Mouse (Mus musculus) forebrain, embryonic 10.5 days (tissue): ENCODE results near the gene Cops7b. TPM values are rescaled to one million over a fixed set of nuclear protein-coding genes. Genes with fewer than 3 reads are reported as not detected.

ENCODE experiments used
- DNase-seq: peaks from one replicate; pipeline ENCODE4 v3.0.0-alpha.2; 2017; ENCODE audit warnings: low spot score; ENCODE audit errors: extremely low spot score
- H3K27ac ChIP-seq: fragments of 300-500 bp; sonication (generic); 2 replicates; pipeline ENCODE4 v1.5.1; 2016; ENCODE audit warnings: mild to moderate bottlenecking
- H3K27me3 ChIP-seq: fragments of 300-500 bp; sonication (generic); 2 replicates; pipeline ENCODE4 v1.6.1; 2016; ENCODE audit warnings: mild to moderate bottlenecking; ENCODE audit not compliant: poor library complexity, severe bottlenecking
- H3K36me3 ChIP-seq: fragments of 300-500 bp; sonication (generic); replicated peaks from 2 replicates; pipeline ENCODE4 v1.6.1; 2016; ENCODE audit warnings: mild to moderate bottlenecking, moderate library complexity
- H3K4me1 ChIP-seq: fragments of 300-500 bp; sonication (generic); 2 replicates; pipeline ENCODE4 v1.6.1; 2016
- H3K4me3 ChIP-seq: fragments of 300-500 bp; sonication (generic); 2 replicates; pipeline ENCODE4 v1.5.1; 2016; ENCODE audit warnings: mild to moderate bottlenecking, moderate library complexity
- H3K9me3 ChIP-seq: fragments of 300-500 bp; sonication (generic); 2 replicates; pipeline ENCODE4 v1.6.1; 2016; ENCODE audit warnings: mild to moderate bottlenecking, moderate library complexity
- WGBS: fragments of 180-500 bp; shearing (Covaris S2); methylation state at CpG from one replicate; pipeline ENCODE4 v1.1.7; 2016; 5-methylcytosine and 5-hydroxymethylcytosine counted together
- polyA plus RNA-seq: library from polyadenylated mRNA; unstranded; fragments of >200 nt; fragmentation: Nextera tagmentation; extraction: Ambion mirVana; gene quantifications from 2 replicates; pipeline ENCODE4 v1.2.1, GENCODE M21; 2016

Cops7b gene
- polyA plus RNA-seq, 1 experiment from 2014 or later: 75.9 TPM

DNA sequence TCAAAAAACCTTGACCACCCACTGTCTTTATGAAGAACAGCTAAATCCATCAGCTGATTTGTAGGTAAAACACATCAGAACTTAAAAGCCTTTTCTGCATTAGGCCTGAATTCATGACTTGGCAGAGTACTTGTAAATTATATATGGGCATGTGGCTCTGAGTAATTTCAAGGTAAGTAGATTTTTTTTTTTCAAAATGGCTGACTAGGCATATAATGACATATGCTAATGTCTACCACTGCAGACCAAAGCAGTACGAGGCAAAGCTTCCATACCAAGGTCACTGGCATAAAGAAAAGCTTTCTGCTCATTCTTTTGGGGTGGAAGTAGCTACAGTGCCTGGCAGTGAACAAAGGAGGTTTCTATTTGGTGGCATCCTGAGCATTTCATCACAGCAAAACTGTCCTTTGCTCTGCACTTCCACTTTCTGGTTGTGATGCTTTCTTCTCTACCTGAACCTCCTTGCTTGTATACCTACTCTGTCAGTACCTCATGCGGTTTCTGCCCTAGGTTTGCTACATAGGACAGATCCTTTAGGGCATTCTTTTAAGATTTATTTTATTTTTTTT is 13.3 kb upstream of the Cops7b start:
- peaks cover 14% of the 10 kb centered on the region for H3K36me3 ChIP-seq
- 90% methylated on average over 2 of the region's 2 CpGs for WGBS
- no peaks in the 10 kb centered on the region for H3K4me1 ChIP-seq
- no peak overlapping the region for H3K4me3 ChIP-seq
- no peak overlapping the region for H3K27ac ChIP-seq
- no peak for DNase-seq
- H3K27me3 ChIP-seq: no peaks in the 10 kb centered on the region
- no peaks in the 10 kb centered on the region for H3K9me3 ChIP-seq

DNA sequence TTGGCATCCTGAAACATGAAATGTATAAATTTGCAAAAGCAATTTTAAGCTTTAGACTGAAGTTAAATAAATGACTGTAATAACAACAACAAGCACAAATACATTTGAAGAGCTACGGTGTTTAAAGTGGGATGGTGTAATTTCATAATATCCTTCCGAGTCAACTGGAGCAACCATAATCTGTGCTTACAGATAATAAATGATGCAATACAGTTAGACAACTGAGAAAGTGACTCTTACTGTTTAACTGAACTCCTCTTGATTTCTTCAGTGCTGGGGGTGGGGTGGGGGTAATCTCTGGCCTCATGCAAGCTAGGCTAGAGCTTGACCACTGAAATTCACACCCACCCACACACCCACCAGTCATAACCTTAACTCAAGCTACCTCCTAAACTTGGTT is 11.3 kb upstream of the Cops7b start:
- no peak for DNase-seq
- H3K9me3 ChIP-seq: no peaks in the 10 kb centered on the region
- H3K36me3 ChIP-seq: peaks cover 14% of the 10 kb centered on the region
- H3K4me1 ChIP-seq: no peaks in the 10 kb centered on the region
- H3K27me3 ChIP-seq: no peaks in the 10 kb centered on the region
- WGBS: 96% methylated on average over 2 of the region's 2 CpGs
- H3K27ac ChIP-seq: no peak overlapping the region
- H3K4me3 ChIP-seq: no peak overlapping the region

DNA sequence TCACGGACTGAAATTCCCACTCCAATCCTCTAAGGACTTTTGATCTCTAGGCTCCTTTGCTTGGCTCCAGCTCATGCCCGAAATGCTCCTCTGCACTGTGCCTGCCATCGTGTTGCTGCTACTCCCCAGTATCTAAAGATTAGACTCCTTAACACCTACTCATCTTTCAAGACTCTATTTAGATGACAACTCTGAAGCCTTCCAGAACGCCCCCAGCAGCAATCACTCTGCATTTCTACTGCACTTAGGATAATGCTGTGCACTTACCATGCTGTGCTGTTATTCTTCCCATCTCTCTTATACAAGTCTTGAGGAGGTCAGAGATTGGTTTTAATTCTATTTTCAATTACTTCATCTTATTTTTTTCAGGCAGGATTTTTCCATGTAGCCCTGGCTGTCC is 10.8 kb upstream of the Cops7b start:
- 88% methylated on average over 4 of the region's 4 CpGs for WGBS
- no peak overlapping the region for H3K4me3 ChIP-seq
- H3K4me1 ChIP-seq: no peaks in the 10 kb centered on the region
- H3K9me3 ChIP-seq: no peaks in the 10 kb centered on the region
- no peak for DNase-seq
- no peaks in the 10 kb centered on the region for H3K27me3 ChIP-seq
- H3K27ac ChIP-seq: no peak overlapping the region
- peaks cover 14% of the 10 kb centered on the region for H3K36me3 ChIP-seq

DNA sequence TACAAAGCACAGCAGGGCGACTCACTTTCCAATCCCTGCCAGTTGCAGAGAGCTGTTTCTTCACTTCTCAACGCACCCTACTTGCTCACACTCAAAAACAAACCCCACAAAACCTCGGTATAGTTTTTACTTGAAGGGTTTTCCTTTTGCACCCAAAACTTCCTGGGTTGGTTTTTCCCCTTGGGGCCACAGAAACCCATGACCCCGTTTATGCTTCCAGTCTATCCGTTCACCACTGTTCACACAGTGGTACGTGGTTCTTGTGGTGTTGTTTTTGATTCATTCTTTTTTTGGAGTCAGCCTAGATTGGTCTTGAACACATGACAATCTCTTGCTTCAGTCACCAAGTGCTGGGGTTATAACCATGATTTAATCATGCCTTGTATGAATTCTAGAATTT is 2.3 kb upstream of the Cops7b start:
- no peak overlapping the region for H3K4me3 ChIP-seq
- DNase-seq: no peak
- peaks cover 10% of the 10 kb centered on the region for H3K36me3 ChIP-seq
- H3K27ac ChIP-seq: no peak overlapping the region
- no peaks in the 10 kb centered on the region for H3K27me3 ChIP-seq
- 83% methylated on average over 6 of the region's 6 CpGs for WGBS
- H3K9me3 ChIP-seq: no peaks in the 10 kb centered on the region
- peaks cover 20% of the 10 kb centered on the region for H3K4me1 ChIP-seq

DNA sequence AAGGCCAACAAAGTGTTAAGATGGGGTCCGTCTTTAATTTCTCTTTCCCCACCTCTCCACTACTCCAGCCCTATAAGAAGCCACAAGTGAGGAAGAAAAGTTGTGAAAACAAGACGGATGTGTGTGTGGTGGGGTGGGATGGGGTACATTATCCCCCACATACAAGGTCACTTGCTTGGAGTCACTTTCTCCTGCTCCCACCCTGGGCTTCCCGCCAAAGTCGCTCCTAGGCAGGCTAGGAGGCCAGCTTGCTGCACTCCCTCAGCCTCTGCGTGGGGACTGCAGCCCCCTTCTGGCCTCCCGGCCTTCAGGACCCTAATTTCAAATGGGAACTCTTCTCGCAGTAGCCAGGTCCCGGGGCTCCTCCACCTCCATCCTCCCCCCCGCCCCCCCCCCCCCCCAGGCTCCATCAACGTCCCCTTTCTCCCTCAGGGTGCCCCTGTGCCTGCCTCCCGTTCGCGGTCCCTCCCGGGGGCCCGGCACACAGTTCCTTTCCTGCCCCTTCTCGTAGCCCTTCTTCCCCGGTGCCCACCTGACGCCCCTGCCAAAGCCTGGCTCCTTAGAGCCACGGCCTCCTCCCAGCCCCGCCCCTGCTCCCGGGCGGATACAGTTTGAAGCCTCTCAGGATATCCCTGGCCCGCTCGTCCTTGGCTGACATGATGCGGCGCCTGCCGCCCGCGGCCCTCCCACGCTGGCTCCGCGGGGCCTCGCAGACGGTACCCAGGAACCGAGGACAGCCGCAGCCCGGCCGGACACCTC is 833 bp upstream of the Cops7b start:
- Histone ChIP-seq H3K27me3 (no peaks in the 10 kb centered on the region), H3K4me3 (peak overlapping the region; percentile 66), H3K36me3 (peaks cover 10% of the 10 kb centered on the region), H3K27ac (peak overlapping the region; percentile 93), H3K9me3 (no peaks in the 10 kb centered on the region), H3K4me1 (peaks cover 25% of the 10 kb centered on the region)
- 1% methylated on average over 37 of the region's 38 CpGs for WGBS
- DNase-seq: no peak

DNA sequence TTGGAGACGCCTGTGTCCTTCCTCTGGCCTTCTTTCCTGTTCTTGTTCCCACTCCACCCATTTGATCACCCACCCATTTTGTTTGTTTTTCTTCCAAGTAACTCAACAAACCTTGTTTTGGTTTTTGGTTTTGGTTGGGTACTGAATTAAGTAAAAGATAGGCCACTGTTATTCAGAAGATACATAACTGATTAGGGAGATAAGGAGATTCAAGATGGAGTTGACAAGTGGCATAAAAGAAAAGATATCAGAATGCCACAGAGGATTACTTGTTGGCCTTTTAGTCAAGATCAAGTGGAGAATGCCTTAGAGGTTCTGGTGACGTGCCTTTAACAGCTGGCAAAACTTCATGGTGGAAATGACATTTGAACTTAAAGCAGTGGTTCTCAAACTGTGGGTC is 1.0 kb downstream of the Cops7b start:
- Histone ChIP-seq H3K4me1 (peaks cover 35% of the 10 kb centered on the region), H3K9me3 (no peaks in the 10 kb centered on the region), H3K4me3 (no peak overlapping the region), H3K27me3 (no peaks in the 10 kb centered on the region), H3K36me3 (peaks cover 10% of the 10 kb centered on the region), H3K27ac (no peak overlapping the region)
- 80% methylated on average over 2 of the region's 2 CpGs for WGBS
- DNase-seq: no peak

DNA sequence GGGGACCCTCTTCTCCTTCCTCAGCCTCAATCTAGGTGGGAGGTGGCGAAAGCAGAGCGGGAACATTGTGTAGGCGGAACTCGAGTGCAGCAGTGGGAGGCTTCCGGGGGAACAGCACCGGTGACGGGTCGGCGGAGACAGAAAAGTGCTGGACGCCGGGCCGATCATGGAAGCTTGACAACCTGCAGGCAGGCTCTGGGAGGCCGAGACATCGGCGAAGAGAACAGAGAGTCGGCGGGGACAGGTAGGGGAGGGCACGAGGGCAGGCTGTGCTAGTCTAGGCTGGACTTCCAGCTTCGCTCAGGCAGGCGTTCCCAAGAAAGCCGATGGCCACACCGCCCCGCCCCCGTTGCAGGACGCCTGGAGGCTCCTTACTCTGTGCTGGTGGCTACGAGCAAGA is 4.3 kb downstream of the Cops7b start:
- Histone ChIP-seq H3K4me3 (peak overlapping the region; percentile 82), H3K27me3 (no peaks in the 10 kb centered on the region), H3K4me1 (peaks cover 25% of the 10 kb centered on the region), H3K36me3 (peaks cover 29% of the 10 kb centered on the region), H3K9me3 (no peaks in the 10 kb centered on the region), H3K27ac (peak overlapping the region; percentile 86)
- peak; percentile 82 for DNase-seq
- WGBS: under 1% methylated on average over 26 of the region's 26 CpGs

DNA sequence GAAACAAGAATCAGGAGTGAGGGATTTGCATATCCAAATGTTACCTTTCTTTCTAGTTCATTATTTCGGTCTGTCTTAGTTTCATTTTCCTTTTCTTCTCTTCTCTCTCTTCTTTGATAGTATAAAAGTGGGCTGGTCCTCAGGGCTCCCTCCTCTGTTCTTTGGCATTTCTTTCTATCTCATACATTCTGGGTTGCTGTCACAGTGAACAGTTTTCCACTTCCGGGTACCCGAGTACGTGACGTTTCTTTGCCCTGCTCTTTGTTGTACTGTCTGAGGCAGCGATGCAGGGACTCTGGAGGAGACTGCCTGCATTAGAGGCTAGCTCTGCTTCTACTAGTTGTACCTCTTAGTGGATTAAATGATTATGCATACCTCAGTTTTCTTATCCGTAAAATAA is 11.8 kb downstream of the Cops7b start:
- no peak overlapping the region for H3K27ac ChIP-seq
- no peak for DNase-seq
- H3K4me1 ChIP-seq: no peaks in the 10 kb centered on the region
- H3K36me3 ChIP-seq: peaks cover 97% of the 10 kb centered on the region
- H3K27me3 ChIP-seq: no peaks in the 10 kb centered on the region
- no peaks in the 10 kb centered on the region for H3K9me3 ChIP-seq
- WGBS: 91% methylated on average over 7 of the region's 7 CpGs
- H3K4me3 ChIP-seq: no peak overlapping the region

DNA sequence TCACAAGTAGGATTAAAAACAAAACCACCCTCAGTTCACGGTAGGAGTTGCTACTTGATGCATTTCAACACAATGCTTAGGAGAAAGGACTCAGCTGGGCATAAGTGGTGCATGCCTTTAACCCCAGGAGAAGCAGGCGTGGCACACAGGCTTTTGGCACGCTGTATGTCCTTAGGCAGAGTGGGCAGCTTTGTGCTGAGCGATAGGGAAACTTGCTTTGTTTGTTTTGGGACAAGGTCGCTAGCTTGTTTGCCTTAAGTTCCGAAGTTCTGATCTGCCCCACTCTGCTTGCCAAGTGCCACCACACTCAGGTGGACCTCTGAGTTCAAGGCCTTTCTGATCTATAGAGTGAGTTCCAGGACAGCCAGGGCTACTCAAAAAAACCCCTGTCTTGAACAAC is 12.6 kb downstream of the Cops7b start:
- H3K36me3 ChIP-seq: peaks cover 97% of the 10 kb centered on the region
- H3K4me3 ChIP-seq: no peak overlapping the region
- H3K9me3 ChIP-seq: no peaks in the 10 kb centered on the region
- no peak for DNase-seq
- no peaks in the 10 kb centered on the region for H3K27me3 ChIP-seq
- H3K4me1 ChIP-seq: no peaks in the 10 kb centered on the region
- H3K27ac ChIP-seq: no peak overlapping the region
- 92% methylated on average over 6 of the region's 6 CpGs for WGBS

DNA sequence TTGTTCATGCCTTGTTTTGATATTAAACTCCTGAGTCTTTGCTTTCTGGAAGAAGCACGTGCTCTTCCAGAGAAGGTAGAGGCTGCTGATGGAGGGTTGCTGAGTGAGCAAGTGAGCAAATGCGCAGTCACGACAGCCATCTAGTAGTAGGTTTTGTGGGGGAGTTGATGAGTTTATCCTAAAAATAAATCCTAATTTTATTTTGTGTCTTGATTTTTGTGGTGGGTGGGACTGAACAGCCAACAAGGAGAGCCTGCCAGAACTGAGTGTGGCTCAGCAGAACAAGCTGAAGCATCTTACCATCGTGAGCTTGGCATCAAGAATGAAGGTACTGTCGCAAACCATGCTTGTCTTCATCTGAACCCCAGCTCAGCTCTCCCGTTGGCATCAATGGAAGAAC is 13.8 kb downstream of the Cops7b start:
- no peak for DNase-seq
- H3K4me1 ChIP-seq: no peaks in the 10 kb centered on the region

DNA sequence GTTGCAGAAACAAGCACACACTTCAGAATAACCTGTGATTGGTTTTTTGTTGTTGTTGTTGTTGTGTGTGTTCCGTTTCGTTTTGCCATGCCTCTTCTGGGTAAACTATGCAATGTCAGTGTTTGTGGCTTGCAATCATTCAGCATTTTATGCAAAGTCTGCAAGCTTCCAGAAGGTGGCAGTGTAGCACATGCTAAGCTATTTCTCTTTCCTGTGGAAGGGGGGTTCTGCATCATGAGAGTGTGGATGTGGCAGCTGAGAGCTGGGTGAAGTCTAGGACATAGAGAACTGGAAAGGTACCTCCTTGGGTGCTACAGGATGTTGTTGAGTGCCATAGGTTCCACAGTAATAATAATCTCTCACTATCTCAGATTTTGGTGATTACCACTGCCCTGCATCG is 15.8 kb downstream of the Cops7b start:
- 74% methylated on average over 3 of the region's 3 CpGs for whole genome bisulfite sequencing
- Histone ChIP-seq H3K9me3 (no peaks in the 10 kb centered on the region), H3K27me3 (no peaks in the 10 kb centered on the region), H3K27ac (no peak overlapping the region), H3K36me3 (peaks cover 98% of the 10 kb centered on the region), H3K4me1 (no peaks in the 10 kb centered on the region), H3K4me3 (no peak overlapping the region)
- no peak for DNase-seq

More for the DNA sequence above, 13.8 kb downstream of the Cops7b start:
- WGBS: 93% methylated on average over 6 of the region's 6 CpGs
- H3K27me3 ChIP-seq: no peaks in the 10 kb centered on the region
- peaks cover 98% of the 10 kb centered on the region for H3K36me3 ChIP-seq
- no peaks in the 10 kb centered on the region for H3K9me3 ChIP-seq
- no peak overlapping the region for H3K4me3 ChIP-seq
- H3K27ac ChIP-seq: no peak overlapping the region

DNA sequence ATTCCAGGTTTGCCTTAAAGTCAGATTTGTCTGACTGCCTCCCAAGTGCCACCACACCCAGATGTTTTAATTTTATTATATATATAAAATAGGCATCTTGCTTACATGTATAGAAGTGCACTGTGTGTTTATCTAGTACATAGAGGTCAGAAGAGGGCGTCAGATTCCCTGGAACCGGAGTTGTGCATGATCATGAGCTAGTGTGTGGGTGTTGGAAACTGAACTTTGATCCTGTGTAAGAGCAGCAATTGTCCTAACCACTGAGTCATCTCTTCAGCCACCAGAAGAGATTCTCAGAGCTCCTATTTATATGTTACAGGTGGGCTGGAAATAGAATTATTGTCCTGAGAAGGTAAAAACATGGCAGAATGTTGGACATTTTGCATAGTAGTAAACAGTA is 17.4 kb downstream of the Cops7b start:
- 93% methylated on average over 2 of the region's 2 CpGs for WGBS
- H3K36me3 ChIP-seq: peaks cover 99% of the 10 kb centered on the region

DNA sequence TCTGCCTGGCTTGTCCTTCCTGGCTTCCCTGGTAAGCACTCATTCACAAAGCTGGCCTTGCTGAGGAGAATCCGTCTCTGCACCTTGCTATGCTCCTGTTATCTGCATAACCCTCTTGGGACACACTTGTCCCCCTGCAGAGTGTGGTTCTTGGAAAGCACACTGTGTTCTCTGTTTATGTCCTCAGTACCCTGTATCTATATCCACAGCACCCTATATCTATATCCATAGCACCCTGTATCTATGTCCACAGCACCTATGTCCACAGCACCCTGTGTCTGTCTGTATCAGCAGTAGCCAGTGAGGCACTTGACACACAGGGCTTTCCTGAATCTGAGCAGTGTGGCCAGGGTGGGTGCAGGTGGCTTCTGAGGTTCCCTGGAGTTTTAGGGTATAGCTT is 28.2 kb downstream of the Cops7b start:
- Histone ChIP-seq H3K4me1 (no peaks in the 10 kb centered on the region), H3K27me3 (no peaks in the 10 kb centered on the region), H3K36me3 (peaks cover 27% of the 10 kb centered on the region), H3K27ac (no peak overlapping the region), H3K4me3 (no peak overlapping the region), H3K9me3 (no peaks in the 10 kb centered on the region)
- 79% methylated on average over 1 of the region's 1 CpGs for WGBS
- DNase-seq: no peak

More for the DNA sequence above, 17.4 kb downstream of the Cops7b start:
- H3K4me1 ChIP-seq: no peaks in the 10 kb centered on the region
- H3K4me3 ChIP-seq: no peak overlapping the region
- no peak overlapping the region for H3K27ac ChIP-seq
- DNase-seq: no peak
- no peaks in the 10 kb centered on the region for H3K27me3 ChIP-seq
- no peaks in the 10 kb centered on the region for H3K9me3 ChIP-seq
